Mouse (Mus musculus) leukemia stem cell, adult 10-12 weeks (primary cell): ENCODE data around the gene Nos2. TPM values are rescaled to one million over a fixed set of nuclear protein-coding genes. Genes with fewer than 3 reads are reported as not detected.

Source experiments
- polyA plus RNA-seq: library from polyadenylated mRNA; stranded (reverse); fragments of >175 nt; gene quantifications from 2 replicates; pipeline ENCODE4 v1.2.3, GENCODE M21; 2012; ENCODE audit warnings: low replicate concordance

Gene Nos2
- 0.08 and 0.19 TPM in 2 replicates for polyA plus RNA-seq

GRCm38 (mm10) chr11:78920411-78920939 lies at the start of gene Nos2:
Gene Nos2 (plus strand): TSS chr11:78920787.

GRCm38 (mm10) chr11:78984483-78985177 lies 64.0 kb downstream of the Nos2 start, which contains the start of gene Lgals9:
Gene Lgals9 (minus strand): TSS chr11:78984946.

Other genes with a start within 250 kb of the Nos2 start
- 14.5 and 32.1 TPM in 2 replicates for gene Nlk, start 223.4 kb upstream of the Nos2 start, polyA plus RNA-seq
- gene Ccnq, start 169.1 kb upstream of the Nos2 start, polyA plus RNA-seq = 40.6 and 45.6 TPM in 2 replicates
- gene Lyrm9, start 94.2 kb upstream of the Nos2 start, polyA plus RNA-seq = 82.4 and 112 TPM in 2 replicates
- 30.8 and 50.1 TPM in 2 replicates for gene Lgals9, start 64.2 kb downstream of the Nos2 start, polyA plus RNA-seq
- gene Ksr1, start 225.6 kb downstream of the Nos2 start, polyA plus RNA-seq = 18.8 and 51.4 TPM in 2 replicates